Mouse (Mus musculus) CD8-positive naive resting alpha-beta T cell, adult 57 days (primary cell): ENCODE data around the gene Glra2. TPM values are rescaled to one million over a fixed set of nuclear protein-coding genes. Genes with fewer than 3 reads are reported as not detected.

ENCODE experiments used
- total RNA-seq: library from RNA; stranded (reverse); gene quantifications from one replicate; pipeline ENCODE4 v1.2.4, GENCODE M21; 2023

The Glra2 gene
- not detected for total RNA-seq

DNA sequence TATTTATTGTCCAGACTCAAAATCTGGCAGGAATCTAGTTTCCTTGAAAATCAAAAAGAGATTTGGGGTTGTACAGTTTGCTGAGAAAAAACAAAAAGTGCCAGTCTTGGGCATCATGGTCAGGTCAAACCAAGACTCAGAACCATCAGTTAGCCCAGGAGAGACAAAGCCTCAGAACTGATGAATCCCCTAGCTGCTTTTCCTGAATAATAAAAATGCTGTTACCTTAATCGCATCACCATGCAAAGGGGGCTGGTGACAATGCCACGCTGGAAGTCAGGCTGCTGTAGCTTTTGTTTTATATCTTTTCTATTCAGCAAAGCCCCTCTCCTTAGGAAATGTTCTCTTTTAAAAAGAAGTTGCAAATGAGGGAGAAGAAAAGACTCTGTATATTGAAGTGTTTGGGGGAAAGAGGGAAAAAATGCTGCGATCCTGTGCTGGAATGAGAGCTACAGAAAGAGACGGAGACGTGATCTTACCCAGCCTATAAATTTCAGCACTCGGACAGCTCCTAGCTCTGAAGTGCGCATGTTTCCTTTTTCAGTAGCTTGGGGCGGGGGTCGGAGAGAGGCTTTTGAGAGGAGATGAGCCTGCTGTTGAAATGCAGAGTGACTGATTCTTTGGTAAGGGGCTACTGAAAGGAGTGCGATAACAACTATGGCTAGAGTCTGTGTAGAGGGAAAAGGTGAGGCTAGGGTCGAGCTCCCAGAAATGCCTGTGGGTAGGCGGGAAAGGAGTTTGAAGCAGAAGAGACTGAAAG, at the start of gene Glra2:
Gene Glra2, minus strand, starts transcription at position 455 of the 760 bp plus-strand sequence.

